Mouse (Mus musculus) midbrain, embryonic 14.5 days (tissue): ENCODE results near the gene Hoxa13. TPM values are rescaled to one million over a fixed set of nuclear protein-coding genes. Genes with fewer than 3 reads are reported as not detected.

Experiments used
- microRNA counts: library from miRNA; unstranded; fragments of <30 nt; microRNA quantifications from one replicate; lab custom pipeline; 2016
- microRNA-seq: library from miRNA; unstranded; fragments of <30 nt; microRNA quantifications from one replicate; pipeline ENCODE4, GENCODE M21; 2016
- polyA plus RNA-seq: library from polyadenylated mRNA; unstranded; fragments of >200 nt; fragmentation: Nextera tagmentation; extraction: Ambion mirVana; gene quantifications from 2 replicates; pipeline ENCODE4 v1.2.1, GENCODE M21; 2014

Hoxa13 gene
- polyA plus RNA-seq, 1 experiment from 2014 or later: not detected

MicroRNA genes within 50 kb of the gene (microRNA counts, 519-probe panel; counts per million panel counts)
- microRNA mmu-miR-196b (lab: Ali Mortazavi, UCI): not detected

Small RNA genes within 50 kb of the gene (microRNA-seq; reads per million reads assigned to microRNA genes)
- 18.4 reads per million, percentile 39 among the genes with 10 or more reads in this experiment for gene Mir196b

Other genes starting within 250 kb of the Hoxa13 start
- gene Skap2, start 248.3 kb downstream of the Hoxa13 start, polyA plus RNA-seq: 4.5 and 5.8 TPM in 2 replicates
- 0.26 and 0.61 TPM in 2 replicates for gene Hoxa1, start 102.6 kb downstream of the Hoxa13 start, polyA plus RNA-seq
- 0.12 and 0.20 TPM in 2 replicates for gene Hoxa2, start 96.0 kb downstream of the Hoxa13 start, polyA plus RNA-seq
- gene 5730596B20Rik, start 83.4 kb downstream of the Hoxa13 start, polyA plus RNA-seq: not detected in 2 replicates
- gene Hoxa4, start 69.1 kb downstream of the Hoxa13 start, polyA plus RNA-seq: not detected in 2 replicates
- not detected in 2 replicates for gene Hoxa5, start 56.3 kb downstream of the Hoxa13 start, polyA plus RNA-seq
- gene Hoxa6, start 52.2 kb downstream of the Hoxa13 start, polyA plus RNA-seq: not detected in 2 replicates
- not detected in 2 replicates for gene Hoxa3, start 47.5 kb downstream of the Hoxa13 start, polyA plus RNA-seq
- not detected in 2 replicates for gene Gm28308, start 47.5 kb downstream of the Hoxa13 start, polyA plus RNA-seq
- not detected in 2 replicates for gene Hoxa7, start 39.0 kb downstream of the Hoxa13 start, polyA plus RNA-seq
- not detected in 2 replicates for gene Hoxa9, start 29.8 kb downstream of the Hoxa13 start, polyA plus RNA-seq
- not detected in 2 replicates for gene Hoxa10, start 20.0 kb downstream of the Hoxa13 start, polyA plus RNA-seq
- not detected in 2 replicates for gene Hoxa11, start 15.1 kb downstream of the Hoxa13 start, polyA plus RNA-seq
- gene Evx1, start 52.6 kb upstream of the Hoxa13 start, polyA plus RNA-seq: 1.3 and 1.5 TPM in 2 replicates